Mouse (Mus musculus): ENCODE results near the gene Rdh16f2. TPM values are rescaled to one million over a fixed set of nuclear protein-coding genes. Genes with fewer than 3 reads are reported as not detected.
"Not testable (repeated sequence)": the region's sequence is repeated elsewhere in the genome, so short reads cannot be mapped to it uniquely, and the experiment has no call there.

Rdh16f2 gene
- not detected for polyA plus RNA-seq (2012; fragmentation: generic; extraction: Trizol)
- long read RNA-seq, experiment 1 = 0 reads
- long read RNA-seq, experiment 2 = 0 reads

DNA sequence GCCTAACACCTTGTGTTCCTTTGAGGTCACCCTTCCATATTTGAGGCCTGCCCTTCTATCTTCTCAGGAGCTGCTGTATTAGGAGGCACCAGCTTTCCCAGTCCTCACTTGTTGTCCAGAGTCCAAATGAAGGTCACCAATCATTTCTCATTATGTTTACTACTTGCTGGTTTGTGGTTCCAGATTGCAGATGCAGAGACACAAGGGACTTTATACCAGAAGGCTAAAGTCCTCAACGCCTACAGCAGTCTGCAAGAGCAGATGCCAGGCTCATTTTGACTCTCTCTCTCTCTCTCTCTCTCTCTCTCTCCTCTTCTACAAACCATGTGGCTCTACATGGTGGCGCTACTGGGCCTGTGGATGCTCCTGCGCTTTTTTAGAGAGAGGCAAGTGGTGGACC, at the start of gene Rdh16f2:
Gene Rdh16f2 (plus strand): TSS at position 243 of the 400 bp plus-strand sequence.
- no peaks in the 10 kb centered on the region for H3K79me3 ChIP-seq (ENCODE audit: low read depth)
- H3K79me2 ChIP-seq (ENCODE audit: control insufficient read depth, insufficient read depth) = no peaks in the 10 kb centered on the region
- no peaks in the 10 kb centered on the region for H3K36me3 ChIP-seq (ENCODE audit: control insufficient read depth, insufficient read depth)
- H3K27me3 ChIP-seq (ENCODE audit: control insufficient read depth, insufficient read depth, insufficient read length) = peaks cover 3% of the 10 kb centered on the region
- no peak within 1 kb of the TSS for H3ac ChIP-seq (ENCODE audit: control insufficient read depth, insufficient read length, low read depth)
- H3K4me3 ChIP-seq (ENCODE audit: insufficient read depth, poor library complexity, severe bottlenecking) = no peak within 1 kb of the TSS
- no peak for TF ChIP-seq MYOG (IDR thresholded peaks at IDR 0.05; ENCODE audit: control insufficient read depth, extremely low read depth, insufficient read length)

DNA sequence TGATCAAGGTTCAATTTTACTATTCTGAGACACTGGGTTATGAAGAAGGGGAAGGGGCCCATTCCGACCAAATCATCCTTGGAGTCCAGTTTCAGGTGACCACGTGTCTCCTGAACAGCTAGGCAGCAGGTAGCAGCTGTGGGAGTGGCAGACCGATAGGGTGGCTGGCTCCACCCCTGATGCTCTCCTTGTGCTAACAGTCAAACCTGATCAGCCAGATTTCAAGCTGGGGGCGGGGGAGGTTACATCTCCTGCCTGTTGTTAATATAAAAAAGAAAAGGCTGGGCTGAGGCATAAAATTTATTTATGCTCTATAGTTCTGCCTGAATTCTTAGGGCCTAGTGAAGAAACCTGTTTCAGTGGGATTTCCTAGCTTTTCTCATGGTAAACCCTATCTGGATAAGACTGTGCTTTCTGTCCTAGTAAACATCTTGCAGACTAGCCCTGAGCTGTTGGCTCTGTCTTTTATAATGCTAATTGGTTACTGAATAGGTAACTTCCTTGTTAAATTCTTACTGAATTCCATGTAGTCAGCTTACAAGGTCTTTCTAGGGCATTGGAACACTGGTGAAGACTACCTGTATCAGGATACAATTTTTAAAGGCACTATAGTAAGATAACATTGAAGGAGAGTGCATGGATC, 48.9 kb upstream of the Rdh16f2 start:
- not testable (repeated sequence) for H3K79me3 ChIP-seq (ENCODE audit: low read depth); H3K27me3 ChIP-seq (ENCODE audit: control insufficient read depth, insufficient read depth, insufficient read length); H3K4me3 ChIP-seq (ENCODE audit: insufficient read depth, poor library complexity, severe bottlenecking)

DNA sequence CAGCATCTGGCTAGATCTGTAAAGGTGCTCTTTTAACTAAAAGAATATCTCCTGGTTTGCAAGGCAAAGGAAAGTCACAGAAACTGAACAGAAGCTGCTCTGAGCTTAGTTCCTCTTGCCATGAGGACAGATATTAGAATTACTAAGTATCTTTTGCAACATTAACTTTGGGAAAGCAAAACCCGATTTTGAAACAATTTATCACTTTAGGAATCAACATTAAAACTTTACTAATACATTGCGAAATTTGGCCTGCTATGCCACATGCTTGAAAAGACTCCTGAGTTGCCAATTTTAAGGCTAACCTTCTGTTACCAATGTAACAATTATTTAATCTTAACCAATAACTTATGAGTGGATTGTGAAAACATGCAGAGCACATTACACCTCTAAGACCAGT, 44.5 kb upstream of the Rdh16f2 start:
- not testable (repeated sequence) for H3K4me3 ChIP-seq (ENCODE audit: insufficient read depth, poor library complexity, severe bottlenecking); H3K79me3 ChIP-seq (ENCODE audit: low read depth); H3K27me3 ChIP-seq (ENCODE audit: control insufficient read depth, insufficient read depth, insufficient read length); H3ac ChIP-seq (ENCODE audit: control insufficient read depth, insufficient read length, low read depth); H3K36me3 ChIP-seq (ENCODE audit: control insufficient read depth, insufficient read depth); H3K79me2 ChIP-seq (ENCODE audit: control insufficient read depth, insufficient read depth)

More for the DNA sequence above, 48.9 kb upstream of the Rdh16f2 start:
- H3K36me3 ChIP-seq (ENCODE audit: control insufficient read depth, insufficient read depth); H3K79me2 ChIP-seq (ENCODE audit: control insufficient read depth, insufficient read depth); H3ac ChIP-seq (ENCODE audit: control insufficient read depth, insufficient read length, low read depth): not testable (repeated sequence)

DNA sequence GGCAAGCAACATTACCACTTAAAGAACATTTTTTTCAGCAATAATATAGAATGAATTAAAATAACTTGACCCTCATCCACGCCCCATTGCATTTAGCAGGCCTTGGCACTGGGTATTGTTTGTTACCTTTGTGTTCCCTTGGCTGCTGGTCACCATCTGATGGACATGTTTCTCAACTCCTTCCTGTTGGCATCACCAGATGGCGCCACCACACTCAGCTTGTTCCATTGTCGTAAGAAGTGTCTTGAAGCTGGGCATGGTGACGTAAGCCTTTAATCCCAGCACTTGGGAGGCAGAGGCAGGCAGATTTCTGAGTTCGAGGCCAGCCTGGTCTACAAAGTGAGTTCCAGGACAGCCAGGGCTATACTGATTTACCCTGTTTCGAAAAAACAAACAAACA, 40.9 kb upstream of the Rdh16f2 start:
- Histone ChIP-seq H3K79me3 (ENCODE audit: low read depth) (no peaks in the 10 kb centered on the region), H3K27me3 (ENCODE audit: control insufficient read depth, insufficient read depth, insufficient read length) (no peaks in the 10 kb centered on the region), H3K79me2 (ENCODE audit: control insufficient read depth, insufficient read depth) (no peaks in the 10 kb centered on the region), H3K4me3 (ENCODE audit: insufficient read depth, poor library complexity, severe bottlenecking) (no peak overlapping the region), H3K36me3 (ENCODE audit: control insufficient read depth, insufficient read depth) (no peaks in the 10 kb centered on the region), H3ac (ENCODE audit: control insufficient read depth, insufficient read length, low read depth) (no peak overlapping the region)
- TF ChIP-seq CTCF (IDR thresholded peaks at IDR 0.05; ENCODE audit: control insufficient read depth, insufficient read depth, insufficient read length) = no peak
- no peak for TF ChIP-seq MAX (IDR thresholded peaks at IDR 0.05)
- no peak for TF ChIP-seq CEBPB (IDR thresholded peaks at IDR 0.05; ENCODE audit: low read depth)
- TF ChIP-seq MYOD1 (IDR thresholded peaks at IDR 0.05; ENCODE audit: control insufficient read depth, insufficient read length, low read depth) = no peak

DNA sequence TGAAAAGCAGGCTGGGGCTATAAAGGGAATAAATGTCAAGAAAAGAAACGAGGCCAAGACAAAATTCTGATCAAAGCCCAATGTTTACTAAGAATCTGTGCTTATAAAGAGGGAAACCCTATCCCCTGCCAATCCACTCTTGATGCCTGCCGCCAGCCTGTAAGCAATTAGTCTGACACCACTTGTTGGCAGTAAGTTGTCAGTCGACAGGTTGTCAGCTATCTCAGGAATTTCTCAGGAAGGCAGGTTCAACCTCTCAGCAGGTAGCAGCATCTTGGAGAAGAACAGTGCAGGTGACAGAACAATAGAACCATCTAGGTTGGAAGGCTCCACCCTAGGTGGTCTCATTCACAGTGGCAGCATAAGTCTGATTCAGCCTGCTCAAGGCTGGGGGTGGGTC, 37.2 kb upstream of the Rdh16f2 start:
- no peak overlapping the region for H3K4me3 ChIP-seq (ENCODE audit: insufficient read depth, poor library complexity, severe bottlenecking)
- no peaks in the 10 kb centered on the region for H3K36me3 ChIP-seq (ENCODE audit: control insufficient read depth, insufficient read depth)
- H3K79me3 ChIP-seq (ENCODE audit: low read depth) = no peaks in the 10 kb centered on the region
- no peaks in the 10 kb centered on the region for H3K27me3 ChIP-seq (ENCODE audit: control insufficient read depth, insufficient read depth, insufficient read length)
- TF ChIP-seq CEBPB (IDR thresholded peaks at IDR 0.05; ENCODE audit: low read depth) (no peak), MAX (IDR thresholded peaks at IDR 0.05) (no peak), MYOD1 (IDR thresholded peaks at IDR 0.05; ENCODE audit: control insufficient read depth, insufficient read length, low read depth) (no peak), FOSL1 (IDR thresholded peaks at IDR 0.05; ENCODE audit: insufficient read depth, low read length, poor library complexity, severe bottlenecking) (no peak), USF1 (IDR thresholded peaks at IDR 0.05; ENCODE audit: low read depth) (no peak), CTCF (IDR thresholded peaks at IDR 0.05; ENCODE audit: control insufficient read depth, insufficient read depth, insufficient read length) (no peak)
- no peak overlapping the region for H3ac ChIP-seq (ENCODE audit: control insufficient read depth, insufficient read length, low read depth)
- H3K79me2 ChIP-seq (ENCODE audit: control insufficient read depth, insufficient read depth) = no peaks in the 10 kb centered on the region

DNA sequence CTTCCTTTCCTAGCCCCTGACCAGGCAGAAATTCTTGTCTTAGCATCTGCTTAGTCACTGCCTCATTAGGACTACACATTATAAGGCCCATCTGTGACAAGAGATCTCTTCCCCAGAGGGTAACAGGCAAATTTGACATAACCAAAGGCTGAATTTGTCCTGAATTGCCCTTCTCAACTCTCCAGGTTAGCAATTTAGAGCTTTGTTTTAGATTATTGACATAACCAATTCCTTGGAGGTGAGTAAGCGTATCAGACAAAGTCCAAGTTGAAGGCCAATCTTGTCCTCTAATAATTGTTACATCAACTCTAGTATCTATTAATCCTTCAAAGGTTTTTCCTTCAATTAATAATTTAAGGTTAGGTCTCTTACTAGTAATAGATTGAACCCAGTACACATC, 32.1 kb upstream of the Rdh16f2 start:
- not testable (repeated sequence) for H3K36me3 ChIP-seq (ENCODE audit: control insufficient read depth, insufficient read depth); H3K4me3 ChIP-seq (ENCODE audit: insufficient read depth, poor library complexity, severe bottlenecking); H3K79me2 ChIP-seq (ENCODE audit: control insufficient read depth, insufficient read depth); H3K27me3 ChIP-seq (ENCODE audit: control insufficient read depth, insufficient read depth, insufficient read length); H3K79me3 ChIP-seq (ENCODE audit: low read depth); H3ac ChIP-seq (ENCODE audit: control insufficient read depth, insufficient read length, low read depth)

DNA sequence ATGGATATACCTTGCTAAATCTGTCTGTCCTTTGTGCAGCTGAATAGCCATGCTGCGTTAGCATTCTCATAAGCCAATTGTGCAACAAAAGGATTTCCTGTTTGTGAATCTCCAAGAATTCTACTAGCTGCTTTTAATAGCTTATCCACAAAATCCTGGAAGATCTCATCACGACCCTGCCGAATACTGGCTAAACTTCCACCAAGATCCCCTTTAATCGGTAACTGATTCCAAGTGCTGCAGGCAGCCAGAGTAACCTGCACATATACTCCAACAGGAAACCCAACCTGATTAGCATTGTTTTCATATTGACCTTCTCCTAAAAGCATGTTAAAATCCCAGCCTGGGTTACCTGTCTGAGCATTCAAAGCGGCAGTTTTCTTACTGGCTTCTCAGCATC, 31.0 kb upstream of the Rdh16f2 start:
- no peaks in the 10 kb centered on the region for H3K79me2 ChIP-seq (ENCODE audit: control insufficient read depth, insufficient read depth)
- H3ac ChIP-seq (ENCODE audit: control insufficient read depth, insufficient read length, low read depth) = no peak overlapping the region
- no peak overlapping the region for H3K4me3 ChIP-seq (ENCODE audit: insufficient read depth, poor library complexity, severe bottlenecking)
- H3K27me3 ChIP-seq (ENCODE audit: control insufficient read depth, insufficient read depth, insufficient read length) = no peaks in the 10 kb centered on the region
- no peaks in the 10 kb centered on the region for H3K79me3 ChIP-seq (ENCODE audit: low read depth)
- TF ChIP-seq CTCF (IDR thresholded peaks at IDR 0.05; ENCODE audit: control insufficient read depth, insufficient read depth, insufficient read length) (no peak), USF1 (IDR thresholded peaks at IDR 0.05; ENCODE audit: low read depth) (no peak), MYOG (IDR thresholded peaks at IDR 0.05; ENCODE audit: control insufficient read depth, extremely low read depth, insufficient read length) (no peak), MYOD1 (IDR thresholded peaks at IDR 0.05; ENCODE audit: control insufficient read depth, insufficient read length, low read depth) (no peak), CEBPB (IDR thresholded peaks at IDR 0.05; ENCODE audit: low read depth) (no peak), FOSL1 (IDR thresholded peaks at IDR 0.05; ENCODE audit: insufficient read depth, low read length, poor library complexity, severe bottlenecking) (no peak), MAX (IDR thresholded peaks at IDR 0.05) (no peak)
- no peaks in the 10 kb centered on the region for H3K36me3 ChIP-seq (ENCODE audit: control insufficient read depth, insufficient read depth)

DNA sequence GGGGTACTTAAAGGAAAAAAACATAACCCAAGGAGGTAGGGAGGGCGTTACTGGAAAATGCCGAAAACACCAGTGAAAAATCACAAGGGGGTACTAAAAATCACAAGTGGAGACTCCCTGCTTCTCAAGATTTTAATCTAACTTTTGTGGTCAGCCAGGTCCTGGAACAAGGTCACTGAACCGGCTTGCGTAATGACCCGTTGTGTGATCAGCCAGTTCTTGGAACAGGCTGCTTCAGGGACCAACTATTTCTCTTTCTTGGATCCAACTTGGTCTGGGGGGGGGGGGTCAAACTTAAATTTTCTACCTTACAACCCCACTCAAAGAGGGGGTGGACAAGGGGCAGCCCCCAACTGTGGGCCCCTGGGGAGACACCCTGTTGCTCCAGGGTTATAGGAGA, 28.5 kb upstream of the Rdh16f2 start:
- not testable (repeated sequence) for H3K79me3 ChIP-seq (ENCODE audit: low read depth); H3K4me3 ChIP-seq (ENCODE audit: insufficient read depth, poor library complexity, severe bottlenecking); H3ac ChIP-seq (ENCODE audit: control insufficient read depth, insufficient read length, low read depth); H3K79me2 ChIP-seq (ENCODE audit: control insufficient read depth, insufficient read depth); H3K36me3 ChIP-seq (ENCODE audit: control insufficient read depth, insufficient read depth); H3K27me3 ChIP-seq (ENCODE audit: control insufficient read depth, insufficient read depth, insufficient read length)

All from C2C12 (cell line).